Mouse (Mus musculus) hindbrain, postnatal 0 days (tissue): ENCODE measurements around the gene Car9. TPM values are rescaled to one million over a fixed set of nuclear protein-coding genes. Genes with fewer than 3 reads are reported as not detected.

Experiments used
- ATAC-seq: fragments of 200-750 bp; cut with Nextera tagmentation; 2 replicates; pipeline ENCODE4 v1.8.0; 2017; ENCODE audit warnings: mild to moderate bottlenecking, moderate TSS enrichment, moderate library complexity
- DNase-seq: peaks from one replicate; pipeline ENCODE4 v3.0.0-alpha.2; 2015; ENCODE audit warnings: low spot score
- H3K27ac ChIP-seq: fragments of 300-500 bp; sonication (generic); 2 replicates; pipeline ENCODE4 v1.5.1; 2014; ENCODE audit warnings: mild to moderate bottlenecking
- H3K27me3 ChIP-seq: fragments of 300-500 bp; sonication (generic); 2 replicates; pipeline ENCODE4 v1.6.1; 2014; ENCODE audit warnings: low read length, mixed read lengths; ENCODE audit not compliant: insufficient read depth
- H3K36me3 ChIP-seq: fragments of 300-500 bp; sonication (generic); 2 replicates; pipeline ENCODE4 v1.6.1; 2014; ENCODE audit warnings: low read length, mixed read lengths; ENCODE audit not compliant: insufficient read depth
- H3K4me1 ChIP-seq: fragments of 300-500 bp; sonication (generic); 2 replicates; pipeline ENCODE4 v1.6.1; 2014; ENCODE audit warnings: antibody characterized with exemption, low read length, mixed read lengths; ENCODE audit not compliant: insufficient read depth
- H3K4me2 ChIP-seq: fragments of 300-500 bp; sonication (generic); 2 replicates; pipeline ENCODE4 v1.6.1; 2014; ENCODE audit warnings: low read depth, mild to moderate bottlenecking, low read length, moderate library complexity, mixed read lengths
- H3K4me3 ChIP-seq: fragments of 300-500 bp; sonication (generic); 2 replicates; pipeline ENCODE4 v1.5.1; 2014; ENCODE audit warnings: low read length
- H3K9ac ChIP-seq: fragments of 300-500 bp; sonication (generic); replicated peaks from 2 replicates; pipeline ENCODE4 v1.6.1; 2014; ENCODE audit warnings: mild to moderate bottlenecking, low read length, moderate library complexity, mixed read lengths
- H3K9me3 ChIP-seq: fragments of 300-500 bp; sonication (generic); 2 replicates; pipeline ENCODE4 v1.6.1; 2016; ENCODE audit warnings: low read length, mixed read lengths
- CTCF ChIP-seq: IDR thresholded peaks from 2 replicates; pipeline ENCODE4 v1.5.1; 2016; ENCODE audit warnings: antibody characterized with exemption, control low read depth, low read depth
- WGBS: fragments of 180-500 bp; shearing (Covaris S2); extraction: QIAGEN DNeasy Blood & Tissue Kit; methylation state at CpG from one replicate; pipeline ENCODE4 v1.1.7; 2014; 5-methylcytosine and 5-hydroxymethylcytosine counted together
- polyA plus RNA-seq: library from polyadenylated mRNA; unstranded; fragments of >200 nt; fragmentation: Nextera tagmentation; extraction: Ambion mirVana; gene quantifications from 2 replicates; pipeline ENCODE4 v1.2.1, GENCODE M21; 2015
- total RNA-seq: library from RNA; depleted of rRNA; stranded (reverse); fragments of >200 nt; gene quantifications from 2 replicates; pipeline ENCODE4 v1.2.3, GENCODE M21; 2014

Gene Car9
- total and polyA plus RNA-seq, 2 experiments from 2014 or later: 0.26 to 0.50 TPM

GRCm38 (mm10) chr4:43499407-43500333 is 7.1 kb upstream of the Car9 start, which contains the start of gene Arhgef39:
Arhgef39 (minus strand) TSS chr4:43499695.
- Histone ChIP-seq H3K9ac (peak within 1 kb of the TSS; percentile 43), H3K4me1 (no peaks in the 10 kb centered on the region; the same call in 1 of the 2 replicates), H3K9me3 (no peaks in the 10 kb centered on the region), H3K4me3 (peak within 1 kb of the TSS; percentile 61), H3K36me3 (no peaks in the 10 kb centered on the region; the same call in 1 of the 2 replicates), H3K4me2 (peak within 1 kb of the TSS; percentile 82), H3K27me3 (no peaks in the 10 kb centered on the region), H3K27ac (no peak within 1 kb of the TSS)
- ATAC-seq (peak; percentile 86), DNase-seq (peak; percentile 92)
- 7% methylated on average over 50 of the region's 50 CpGs for WGBS
- no peak for TF ChIP-seq CTCF

- Histone ChIP-seq H3K36me3 (no peaks in the 10 kb centered on the region), H3K27me3 (no peaks in the 10 kb centered on the region), H3K4me1 (no peaks in the 10 kb centered on the region), H3K27ac (no peak overlapping the region), H3K9me3 (no peaks in the 10 kb centered on the region), H3K4me2 (no peak overlapping the region), H3K9ac (no peak overlapping the region), H3K4me3 (no peak overlapping the region)
- no peak for ATAC-seq
- no peak for TF ChIP-seq CTCF
- DNase-seq: no peak
- 83% methylated on average over 2 of the region's 2 CpGs for WGBS
Observed at GRCm38 (mm10) chr4:43503041-43503440, 3.7 kb upstream of the Car9 start.

DNA sequence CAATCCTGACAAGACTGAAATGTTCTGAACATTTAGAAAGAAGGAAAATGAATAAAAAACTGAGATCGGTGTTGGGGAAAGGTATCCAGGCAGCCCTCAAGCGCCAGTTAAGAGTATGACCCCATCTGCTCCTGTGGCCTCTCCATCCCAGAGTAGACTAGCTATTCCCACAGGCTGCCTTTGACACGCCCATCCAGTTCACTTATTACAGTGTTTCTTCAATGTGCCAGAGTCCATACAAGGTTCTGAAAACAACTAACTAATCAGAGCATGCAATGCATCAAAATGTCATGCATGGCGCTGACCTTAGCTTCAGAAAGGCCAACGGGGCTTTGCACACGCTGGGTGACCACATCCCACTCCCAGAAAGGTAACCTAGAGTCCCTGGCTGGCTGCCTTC is 3.3 kb upstream of the Car9 start:
- Histone ChIP-seq H3K36me3 (no peaks in the 10 kb centered on the region), H3K4me2 (no peak overlapping the region), H3K4me3 (no peak overlapping the region), H3K27me3 (no peaks in the 10 kb centered on the region), H3K9ac (no peak overlapping the region), H3K9me3 (no peaks in the 10 kb centered on the region), H3K27ac (no peak overlapping the region), H3K4me1 (peaks cover under 1% of the 10 kb centered on the region; the same call in 1 of the 2 replicates)
- TF ChIP-seq CTCF: no peak
- WGBS: 78% methylated on average over 6 of the region's 6 CpGs
- ATAC-seq (no peak), DNase-seq (no peak)

DNA sequence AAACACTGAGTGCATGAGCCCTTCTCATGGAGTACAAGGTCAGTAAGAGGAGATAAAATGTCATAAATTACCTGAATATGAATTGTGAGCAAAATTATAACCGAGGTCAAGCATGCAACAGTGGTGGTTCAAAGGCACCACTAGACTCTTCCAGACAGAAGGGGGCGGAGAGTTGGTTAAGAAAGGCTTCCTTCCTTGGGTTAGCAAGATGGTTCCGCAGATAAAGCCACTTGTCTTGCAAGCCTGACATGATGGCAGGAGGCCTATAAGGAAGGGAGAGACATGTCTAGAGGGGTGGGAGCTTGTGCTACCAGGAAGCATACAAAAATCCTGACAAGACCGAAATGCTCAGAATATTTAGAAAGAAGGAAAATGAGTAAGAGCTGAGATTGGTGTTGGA is 2.5 kb upstream of the Car9 start:
- 89% methylated on average over 4 of the region's 4 CpGs for WGBS
- Histone ChIP-seq H3K9ac (no peak overlapping the region), H3K9me3 (no peaks in the 10 kb centered on the region), H3K4me3 (no peak overlapping the region), H3K4me2 (no peak overlapping the region), H3K4me1 (peaks cover 7% of the 10 kb centered on the region; the same call in 1 of the 2 replicates), H3K27me3 (0 out of 2 replicates have a peak, but pooled peaks cover under 1% of the 10 kb centered on the region), H3K36me3 (no peaks in the 10 kb centered on the region), H3K27ac (no peak overlapping the region)
- DNase-seq (no peak), ATAC-seq (no peak)
- TF ChIP-seq CTCF: no peak

DNA sequence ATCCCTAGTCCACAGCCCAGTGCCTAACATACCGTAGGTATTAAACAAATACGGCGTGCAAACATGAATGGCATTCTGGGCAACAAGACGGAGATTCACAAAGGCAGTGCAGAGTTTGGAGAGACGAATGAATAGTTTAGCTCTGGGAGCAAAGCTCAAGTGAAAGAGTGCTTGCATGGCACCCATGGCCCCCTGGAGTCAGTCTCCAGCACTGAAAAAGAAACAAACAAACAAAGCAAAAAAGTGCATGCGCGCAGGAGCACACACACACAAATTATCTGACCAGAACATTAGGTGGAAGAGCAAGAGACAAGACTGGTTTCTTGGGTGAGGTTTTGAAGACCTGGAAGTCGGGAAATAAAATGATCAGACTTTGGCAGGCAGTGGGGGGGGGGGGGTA is 692 bp upstream of the Car9 start:
- Histone ChIP-seq H3K4me2 (no peak overlapping the region), H3K9ac (no peak overlapping the region), H3K27me3 (0 out of 2 replicates have a peak, but pooled peaks cover 4% of the 10 kb centered on the region), H3K4me3 (no peak overlapping the region), H3K27ac (no peak overlapping the region), H3K4me1 (peaks cover 7% of the 10 kb centered on the region; the same call in 1 of the 2 replicates), H3K36me3 (no peaks in the 10 kb centered on the region), H3K9me3 (no peaks in the 10 kb centered on the region)
- WGBS: 55% methylated on average over 8 of the region's 8 CpGs
- no peak for TF ChIP-seq CTCF
- no peak for DNase-seq
- ATAC-seq: no peak

DNA sequence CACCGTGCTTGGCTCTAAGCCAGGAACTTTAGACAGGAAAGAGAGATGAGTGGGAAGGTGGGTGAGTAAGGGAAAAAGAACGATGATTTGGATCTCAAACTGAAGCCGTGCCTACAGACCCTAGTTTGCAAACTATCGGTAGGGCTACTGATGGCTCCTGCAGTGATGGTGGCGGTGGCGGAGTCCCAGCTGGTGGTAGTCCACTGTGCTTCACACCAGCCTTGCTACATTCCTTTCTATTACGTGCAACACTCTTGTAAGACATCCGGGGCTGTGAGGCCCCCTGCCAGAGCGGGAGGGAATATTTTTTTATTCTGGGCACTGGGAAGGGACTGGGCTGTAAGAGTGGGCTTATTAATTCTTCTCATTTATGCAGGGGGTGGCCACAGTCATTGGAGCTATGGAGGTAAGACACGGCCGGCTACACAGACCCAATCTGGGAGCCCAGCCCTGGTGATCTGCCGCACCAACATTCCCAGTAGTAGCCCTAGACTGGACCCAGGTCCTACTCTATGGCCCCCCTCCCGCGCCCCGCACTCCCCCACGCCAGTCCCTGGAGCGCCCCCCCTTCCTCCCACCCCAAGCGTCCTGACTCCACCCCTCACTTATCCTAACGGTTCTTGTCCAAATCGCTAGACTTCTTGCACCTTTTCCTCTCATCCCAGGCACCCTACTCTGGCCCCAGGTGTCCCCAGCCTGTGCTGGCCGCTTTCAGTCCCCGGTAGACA is 1.3 kb downstream of the Car9 start:
- Histone ChIP-seq H3K9me3 (no peaks in the 10 kb centered on the region), H3K4me2 (peak overlapping the region; percentile 53), H3K4me3 (peak overlapping the region; percentile 21), H3K27me3 (0 out of 2 replicates have a peak, but pooled peaks cover 4% of the 10 kb centered on the region), H3K27ac (no peak overlapping the region), H3K9ac (0 out of 2 replicates have a peak overlapping the region, but pooled peaks have one; percentile 10), H3K36me3 (no peaks in the 10 kb centered on the region), H3K4me1 (peaks cover 7% of the 10 kb centered on the region; the same call in 1 of the 2 replicates)
- DNase-seq (no peak), ATAC-seq (peak; percentile 34; the same call in 1 of the 2 replicates)
- TF ChIP-seq CTCF: no peak
- WGBS: 14% methylated on average over 21 of the region's 22 CpGs
